Mouse (Mus musculus) neural tube, embryonic 11.5 days (tissue): ENCODE data around the gene Ugt1a6b. TPM values are rescaled to one million over a fixed set of nuclear protein-coding genes. Genes with fewer than 3 reads are reported as not detected.
"Not testable (repeated sequence)": the region's sequence is repeated elsewhere in the genome, so short reads cannot be mapped to it uniquely, and the experiment has no call there.

ENCODE experiments used
- ATAC-seq: fragments of 200-750 bp; cut with Nextera tagmentation; 2 replicates; pipeline ENCODE4 v1.8.0; 2017; ENCODE audit warnings: moderate number of reproducible peaks, mild to moderate bottlenecking, moderate TSS enrichment, moderate library complexity; ENCODE audit not compliant: insufficient read depth, low FRiP score, low TSS enrichment
- DNase-seq: peaks from one replicate; pipeline ENCODE4 v3.0.0-alpha.2; 2015; ENCODE audit warnings: low spot score
- H3K27ac ChIP-seq: fragments of 300-500 bp; sonication (generic); 2 replicates; pipeline ENCODE4 v1.5.1; 2014; ENCODE audit warnings: low read depth, mild to moderate bottlenecking, low read length
- H3K27me3 ChIP-seq: fragments of 300-500 bp; sonication (generic); 2 replicates; pipeline ENCODE4 v1.6.1; 2014; ENCODE audit warnings: mild to moderate bottlenecking, low read length, mixed read lengths; ENCODE audit not compliant: control insufficient read depth, insufficient read depth
- H3K36me3 ChIP-seq: fragments of 300-500 bp; sonication (generic); 2 replicates; pipeline ENCODE4 v1.6.1; 2014; ENCODE audit warnings: mild to moderate bottlenecking, low read length, moderate library complexity, mixed read lengths; ENCODE audit not compliant: control insufficient read depth, insufficient read depth
- H3K4me1 ChIP-seq: fragments of 300-500 bp; sonication (generic); 2 replicates; pipeline ENCODE4 v1.6.1; 2014; ENCODE audit warnings: low read length, mixed read lengths; ENCODE audit not compliant: control insufficient read depth, insufficient read depth
- H3K4me2 ChIP-seq: fragments of 300-500 bp; sonication (generic); 2 replicates; pipeline ENCODE4 v1.6.1; 2014; ENCODE audit warnings: low read depth, mild to moderate bottlenecking, moderate library complexity
- H3K4me3 ChIP-seq: fragments of 300-500 bp; sonication (generic); 2 replicates; pipeline ENCODE4 v1.5.1; 2014; ENCODE audit warnings: low read depth, low read length
- H3K9ac ChIP-seq: fragments of 300-500 bp; sonication (generic); 2 replicates; pipeline ENCODE4 v1.6.1; 2014; ENCODE audit warnings: mild to moderate bottlenecking, low read length
- H3K9me3 ChIP-seq: fragments of 300-500 bp; sonication (generic); 2 replicates; pipeline ENCODE4 v1.6.1; 2016; ENCODE audit warnings: low read length; ENCODE audit not compliant: control insufficient read depth
- WGBS: fragments of 180-500 bp; shearing (Covaris S2); extraction: QIAGEN DNeasy Blood & Tissue Kit; methylation state at CpG from one replicate; pipeline ENCODE4 v1.1.7; 2014; 5-methylcytosine and 5-hydroxymethylcytosine counted together
- polyA plus RNA-seq: library from polyadenylated mRNA; unstranded; fragments of >200 nt; fragmentation: Nextera tagmentation; extraction: Ambion mirVana; gene quantifications from 2 replicates; pipeline ENCODE4 v1.2.1, GENCODE M21; 2014

The Ugt1a6b gene
- polyA plus RNA-seq, 1 experiment from 2014 or later, result not detected

- H3K36me3 ChIP-seq, H3K4me3 ChIP-seq, H3K9me3 ChIP-seq, H3K4me2 ChIP-seq, H3K9ac ChIP-seq, H3K27ac ChIP-seq, H3K27me3 ChIP-seq, ATAC-seq, DNase-seq, H3K4me1 ChIP-seq: not testable (repeated sequence)
- WGBS, result 74% methylated on average over 2 of the region's 2 CpGs
These were observed 42.2 kb downstream of the Ugt1a6b start for GRCm38 (mm10) chr1:88145278-88145677.

DNA sequence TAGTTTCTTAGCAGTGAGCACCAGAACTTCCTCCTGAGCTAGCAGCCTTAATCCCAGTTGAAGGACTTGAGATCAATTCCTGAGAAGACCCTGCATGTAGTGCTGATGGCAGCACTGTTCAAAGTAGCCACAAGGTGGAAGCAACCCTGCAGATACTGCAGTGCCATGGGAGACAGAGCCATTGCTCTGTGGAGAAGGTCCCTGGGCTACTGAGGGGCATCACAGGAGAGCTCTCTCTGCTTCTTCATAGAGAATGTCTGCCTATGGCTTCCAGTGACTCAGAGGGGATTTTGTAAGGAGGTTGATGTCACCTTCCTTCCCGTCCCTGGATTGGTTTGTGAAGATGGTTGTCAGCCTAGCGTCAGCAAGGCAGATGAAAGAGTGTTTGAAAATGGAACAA is 47.1 kb downstream of the Ugt1a6b start:
- not testable (repeated sequence) for H3K27ac ChIP-seq, H3K4me1 ChIP-seq, H3K27me3 ChIP-seq, DNase-seq, H3K4me3 ChIP-seq, H3K9ac ChIP-seq, H3K4me2 ChIP-seq, H3K9me3 ChIP-seq, H3K36me3 ChIP-seq, ATAC-seq
- 73% methylated on average over 2 of the region's 2 CpGs for WGBS

GRCm38 (mm10) chr1:88158430-88158829 is 55.4 kb downstream of the Ugt1a6b start:
- 89% methylated on average over 2 of the region's 2 CpGs for WGBS
- Histone ChIP-seq H3K9me3 (no peaks in the 10 kb centered on the region), H3K27ac (no peak overlapping the region), H3K9ac (no peak overlapping the region), H3K36me3 (no peaks in the 10 kb centered on the region), H3K4me3 (no peak overlapping the region), H3K27me3 (no peaks in the 10 kb centered on the region), H3K4me1 (no peaks in the 10 kb centered on the region), H3K4me2 (no peak overlapping the region)
- no peak for DNase-seq
- ATAC-seq, result no peak

- no peaks in the 10 kb centered on the region for H3K9me3 ChIP-seq
- no peak within 1 kb of the TSS for H3K4me3 ChIP-seq
- H3K36me3 ChIP-seq, result no peaks in the 10 kb centered on the region
- no peak within 1 kb of the TSS for H3K9ac ChIP-seq
- H3K4me1 ChIP-seq, result no peaks in the 10 kb centered on the region
- H3K27ac ChIP-seq, result no peak within 1 kb of the TSS
- DNase-seq (no peak), ATAC-seq (no peak)
- H3K27me3 ChIP-seq, result no peaks in the 10 kb centered on the region
- WGBS, result 85% methylated on average over 5 of the region's 5 CpGs
- H3K4me2 ChIP-seq, result no peak within 1 kb of the TSS
These were observed 62.7 kb downstream of the Ugt1a6b start, which contains the start of gene Ugt1a5 for GRCm38 (mm10) chr1:88165711-88166110. Gene Ugt1a5 (plus strand): TSS chr1:88166012.

DNA sequence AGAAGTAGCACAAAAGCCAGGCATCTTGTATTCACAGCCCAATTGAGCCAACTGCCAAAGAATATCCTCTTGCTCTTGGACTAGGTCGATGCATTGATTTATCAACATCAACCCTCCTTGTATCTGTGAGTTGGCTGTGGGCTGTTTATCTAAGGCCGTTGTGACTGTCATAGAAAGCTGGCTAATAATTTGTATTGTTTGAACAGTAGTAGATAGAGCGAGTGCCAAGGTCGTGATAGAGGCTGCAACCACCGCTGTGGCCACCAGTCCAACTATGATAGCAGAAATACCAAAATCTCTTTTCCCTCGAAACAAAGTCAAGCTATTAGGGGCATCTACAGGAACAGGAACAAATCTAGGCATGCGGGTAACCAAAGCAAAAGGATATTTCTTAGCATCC is 69.1 kb downstream of the Ugt1a6b start:
- not testable (repeated sequence) for H3K4me1 ChIP-seq, H3K36me3 ChIP-seq, H3K27me3 ChIP-seq, DNase-seq, ATAC-seq, H3K27ac ChIP-seq, H3K4me2 ChIP-seq, H3K9me3 ChIP-seq, H3K9ac ChIP-seq, H3K4me3 ChIP-seq
- WGBS, result 93% methylated on average over 5 of the region's 7 CpGs

DNA sequence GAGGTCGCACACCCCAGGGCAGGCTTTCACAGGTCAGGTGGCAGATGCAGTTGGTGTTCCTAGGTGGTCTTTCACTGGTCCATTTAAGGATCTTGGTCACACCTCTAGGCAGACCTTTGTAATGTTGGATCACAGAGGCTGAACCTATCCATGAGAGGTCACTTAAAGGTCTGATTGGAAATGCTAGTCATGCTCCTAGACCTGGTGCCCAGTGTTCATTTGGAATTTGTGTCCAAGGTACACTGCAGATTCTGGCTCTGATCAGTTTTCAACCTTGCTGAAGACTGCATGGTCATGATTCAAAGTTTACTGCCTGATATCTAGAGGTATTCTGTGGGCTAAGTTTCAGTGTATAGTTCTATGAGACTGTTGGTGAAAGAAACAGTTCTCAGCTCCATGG is 76.6 kb downstream of the Ugt1a6b start:
- 94% methylated on average over 1 of the region's 1 CpGs for WGBS
- H3K36me3 ChIP-seq, result no peaks in the 10 kb centered on the region
- no peaks in the 10 kb centered on the region for H3K4me1 ChIP-seq
- H3K9ac ChIP-seq, result no peak overlapping the region
- no peak overlapping the region for H3K4me3 ChIP-seq
- no peaks in the 10 kb centered on the region for H3K9me3 ChIP-seq
- H3K4me2 ChIP-seq, result no peak overlapping the region
- DNase-seq, result no peak
- no peak overlapping the region for H3K27ac ChIP-seq
- no peaks in the 10 kb centered on the region for H3K27me3 ChIP-seq
- no peak for ATAC-seq

- no peaks in the 10 kb centered on the region for H3K27me3 ChIP-seq
- H3K4me3 ChIP-seq, result no peak overlapping the region
- no peak for ATAC-seq
- H3K36me3 ChIP-seq, result no peaks in the 10 kb centered on the region
- H3K4me1 ChIP-seq, result no peaks in the 10 kb centered on the region
- no peak overlapping the region for H3K9ac ChIP-seq
- H3K9me3 ChIP-seq, result no peaks in the 10 kb centered on the region
- H3K4me2 ChIP-seq, result no peak overlapping the region
- WGBS, result 89% methylated on average over 5 of the region's 5 CpGs
- DNase-seq, result no peak
- no peak overlapping the region for H3K27ac ChIP-seq
These were observed 83.4 kb downstream of the Ugt1a6b start for GRCm38 (mm10) chr1:88186325-88186935.

GRCm38 (mm10) chr1:88192136-88192535 is 89.1 kb downstream of the Ugt1a6b start:
- H3K36me3 ChIP-seq, result no peaks in the 10 kb centered on the region
- no peaks in the 10 kb centered on the region for H3K27me3 ChIP-seq
- 78% methylated on average over 3 of the region's 3 CpGs for WGBS
- no peak overlapping the region for H3K4me2 ChIP-seq
- DNase-seq (no peak), ATAC-seq (no peak)
- H3K4me1 ChIP-seq, result no peaks in the 10 kb centered on the region
- no peaks in the 10 kb centered on the region for H3K9me3 ChIP-seq
- H3K9ac ChIP-seq, result no peak overlapping the region
- H3K4me3 ChIP-seq, result no peak overlapping the region
- no peak overlapping the region for H3K27ac ChIP-seq

- no peak overlapping the region for H3K27ac ChIP-seq
- no peaks in the 10 kb centered on the region for H3K4me1 ChIP-seq
- H3K4me2 ChIP-seq, result no peak overlapping the region
- DNase-seq (no peak), ATAC-seq (no peak)
- no peak overlapping the region for H3K4me3 ChIP-seq
- no peaks in the 10 kb centered on the region for H3K9me3 ChIP-seq
- no peaks in the 10 kb centered on the region for H3K27me3 ChIP-seq
- no peaks in the 10 kb centered on the region for H3K36me3 ChIP-seq
- WGBS, result 83% methylated on average over 1 of the region's 1 CpGs
- H3K9ac ChIP-seq, result no peak overlapping the region
These were observed 92.6 kb downstream of the Ugt1a6b start for GRCm38 (mm10) chr1:88195687-88196086.
